Mouse (Mus musculus): ENCODE results near the gene Slc22a7. TPM values are rescaled to one million over a fixed set of nuclear protein-coding genes. Genes with fewer than 3 reads are reported as not detected.

Gene Slc22a7
- polyA plus RNA-seq (2016; fragmentation: Nextera tagmentation; extraction: Ambion mirVana), result not detected in 2 replicates

DNA sequence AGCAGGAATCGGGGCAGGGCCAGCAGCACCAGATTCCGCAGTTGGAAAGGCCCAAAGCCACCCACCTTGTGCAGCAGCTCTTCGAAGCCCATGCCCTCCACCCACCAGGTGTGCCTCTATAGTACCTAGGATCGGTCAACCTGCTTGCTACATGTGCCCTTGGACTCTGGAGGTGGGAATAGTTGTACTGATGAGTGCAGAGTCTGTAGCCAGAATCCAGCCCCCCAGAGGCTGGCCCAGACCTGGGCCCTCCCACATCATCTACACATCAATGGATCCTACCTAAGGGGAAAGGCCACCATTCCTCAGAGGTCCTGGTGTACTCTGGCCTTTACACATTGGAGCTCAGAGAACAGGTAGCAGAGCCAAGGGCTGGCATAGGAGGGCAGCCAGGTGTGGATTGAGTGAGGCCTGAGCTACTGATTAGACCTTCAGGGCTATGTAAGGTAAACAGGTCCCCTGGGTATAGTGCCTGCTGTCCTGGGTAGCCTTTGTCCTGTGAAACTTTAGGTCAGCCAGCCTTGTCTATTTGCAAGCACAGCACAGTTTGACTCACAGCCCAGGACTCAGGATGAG, at the start of gene Slc22a7:
Gene Slc22a7 (minus strand): TSS at position 160 of the 576 bp plus-strand sequence.
- Histone ChIP-seq H3K27me3 (peaks cover 33% of the 10 kb centered on the region), H3K4me1 (peaks cover 20% of the 10 kb centered on the region; the same call in 1 of the 2 replicates), H3K36me3 (no peaks in the 10 kb centered on the region), H3K9ac (no peak within 1 kb of the TSS), H3K27ac (no peak within 1 kb of the TSS), H3K4me3 (no peak within 1 kb of the TSS), H3K9me3 (no peaks in the 10 kb centered on the region), H3K4me2 (replicated peaks) (no peak within 1 kb of the TSS)
- ATAC-seq (ENCODE audit: insufficient number of reproducible peaks, insufficient read depth, low FRiP score, low TSS enrichment), result no peak
- 85% methylated on average over 4 of the region's 4 CpGs for WGBS

GRCm38 (mm10) chr17:46487431-46487830, 49.2 kb upstream of the Slc22a7 start, which contains the start of gene Ttbk1:
Gene Ttbk1 (minus strand): TSS chr17:46487675.
- Histone ChIP-seq H3K4me3 (peak within 1 kb of the TSS; percentile 47), H3K27me3 (peaks cover 69% of the 10 kb centered on the region), H3K9ac (peak within 1 kb of the TSS; percentile 53), H3K4me2 (replicated peaks) (peak within 1 kb of the TSS; percentile 73), H3K27ac (no peak within 1 kb of the TSS), H3K36me3 (no peaks in the 10 kb centered on the region), H3K4me1 (0 out of 2 replicates have a peak, but pooled peaks cover 3% of the 10 kb centered on the region), H3K9me3 (no peaks in the 10 kb centered on the region)
- WGBS, result 1% methylated on average over 6 of the region's 49 CpGs
- no peak for ATAC-seq (ENCODE audit: insufficient number of reproducible peaks, insufficient read depth, low FRiP score, low TSS enrichment)

DNA sequence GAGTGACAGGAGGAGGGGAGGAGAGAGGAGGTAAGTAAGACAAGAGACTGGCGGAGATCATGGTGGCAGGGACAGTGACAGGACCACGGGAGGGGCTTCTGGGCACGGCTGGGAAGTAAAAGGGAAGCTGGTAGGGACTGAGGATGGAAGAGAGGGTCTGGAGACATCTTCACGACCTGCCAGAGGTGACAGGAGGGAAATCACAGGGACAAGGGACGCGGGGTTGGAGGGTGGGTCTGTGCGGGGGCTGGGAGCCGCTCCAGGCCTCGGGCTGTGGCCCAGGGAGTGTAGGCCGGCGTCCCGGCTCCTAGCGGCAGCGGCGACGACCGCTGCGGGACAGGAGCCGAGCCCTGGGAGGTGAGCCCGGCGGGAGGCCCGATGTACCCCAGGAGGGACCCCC, 48.7 kb upstream of the Slc22a7 start:
- no peaks in the 10 kb centered on the region for H3K36me3 ChIP-seq
- H3K27me3 ChIP-seq, result peaks cover 69% of the 10 kb centered on the region
- 0 out of 2 replicates have a peak, but pooled peaks cover 3% of the 10 kb centered on the region for H3K4me1 ChIP-seq
- no peak for ATAC-seq (ENCODE audit: insufficient number of reproducible peaks, insufficient read depth, low FRiP score, low TSS enrichment)
- H3K9ac ChIP-seq, result peak overlapping the region; percentile 53
- no peak overlapping the region for H3K27ac ChIP-seq
- peak overlapping the region; percentile 47 for H3K4me3 ChIP-seq
- WGBS, result under 1% methylated on average over 22 of the region's 22 CpGs
- H3K4me2 ChIP-seq (replicated peaks), result peak overlapping the region; percentile 73
- no peaks in the 10 kb centered on the region for H3K9me3 ChIP-seq

DNA sequence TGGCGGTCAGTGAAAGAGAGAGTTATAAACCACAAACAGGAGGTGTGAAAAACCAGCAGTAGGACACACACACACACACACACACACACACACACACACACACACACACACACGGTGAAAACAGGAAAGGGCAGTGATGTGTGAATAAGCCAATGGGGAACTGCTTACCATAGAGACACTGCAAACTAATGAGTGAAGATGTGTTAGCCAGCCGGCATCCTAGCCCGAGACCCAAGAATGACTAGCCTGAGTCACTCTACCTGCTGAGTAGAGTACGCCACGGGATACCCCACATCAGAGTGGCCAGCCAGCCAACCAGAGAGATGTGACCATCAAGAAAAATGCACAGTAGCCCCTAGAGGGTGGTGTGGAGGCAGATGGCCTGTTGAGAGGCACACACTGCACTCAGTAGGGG, 46.2 kb upstream of the Slc22a7 start:
- no peak overlapping the region for H3K4me3 ChIP-seq
- peak overlapping the region; percentile 48 for H3K4me2 ChIP-seq (replicated peaks)
- 10% methylated on average over 6 of the region's 6 CpGs for WGBS

DNA sequence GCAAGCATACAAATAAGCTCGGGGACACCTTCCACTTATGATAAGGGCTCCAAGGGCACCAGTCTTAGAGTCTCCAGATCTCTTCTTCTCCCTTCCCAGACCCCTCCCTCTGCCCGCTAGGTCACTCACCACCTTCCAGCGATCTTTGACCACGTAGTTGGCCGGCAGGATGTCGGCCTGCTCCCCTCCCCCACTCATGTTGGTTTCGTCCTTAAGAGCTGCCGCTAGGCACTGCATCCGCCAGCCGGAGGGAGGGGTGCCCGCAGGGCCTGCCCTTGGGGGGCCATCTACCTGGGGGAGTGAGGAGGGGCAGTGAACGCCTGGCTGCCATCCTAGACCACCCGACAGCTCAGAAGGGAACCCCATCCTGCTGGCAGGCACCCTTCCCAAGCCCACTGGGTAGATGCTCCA, 45.8 kb upstream of the Slc22a7 start:
- 2% methylated on average over 13 of the region's 13 CpGs for WGBS
- H3K27me3 ChIP-seq, result peaks cover 68% of the 10 kb centered on the region
- peak overlapping the region; percentile 24 for H3K4me3 ChIP-seq
- peak overlapping the region; percentile 48 for H3K4me2 ChIP-seq (replicated peaks)
- 0 out of 2 replicates have a peak, but pooled peaks cover 3% of the 10 kb centered on the region for H3K4me1 ChIP-seq
- no peaks in the 10 kb centered on the region for H3K9me3 ChIP-seq
- H3K27ac ChIP-seq, result no peak overlapping the region
- ATAC-seq (ENCODE audit: insufficient number of reproducible peaks, insufficient read depth, low FRiP score, low TSS enrichment), result no peak
- H3K36me3 ChIP-seq, result no peaks in the 10 kb centered on the region
- no peak overlapping the region for H3K9ac ChIP-seq

More for the DNA sequence above, 46.2 kb upstream of the Slc22a7 start:
- Histone ChIP-seq H3K9ac (no peak overlapping the region), H3K36me3 (no peaks in the 10 kb centered on the region), H3K4me1 (0 out of 2 replicates have a peak, but pooled peaks cover 3% of the 10 kb centered on the region), H3K27me3 (peaks cover 70% of the 10 kb centered on the region), H3K27ac (no peak overlapping the region), H3K9me3 (no peaks in the 10 kb centered on the region)
- ATAC-seq (ENCODE audit: insufficient number of reproducible peaks, insufficient read depth, low FRiP score, low TSS enrichment), result no peak

- Histone ChIP-seq H3K27ac (no peak overlapping the region), H3K9me3 (no peaks in the 10 kb centered on the region), H3K4me1 (0 out of 2 replicates have a peak, but pooled peaks cover 3% of the 10 kb centered on the region), H3K36me3 (no peaks in the 10 kb centered on the region), H3K4me2 (replicated peaks) (peak overlapping the region; percentile 48), H3K4me3 (peak overlapping the region; percentile 24), H3K9ac (no peak overlapping the region), H3K27me3 (peaks cover 64% of the 10 kb centered on the region)
- peak; percentile 53; the same call in 1 of the 2 replicates for ATAC-seq (ENCODE audit: insufficient number of reproducible peaks, insufficient read depth, low FRiP score, low TSS enrichment)
- 1% methylated on average over 16 of the region's 16 CpGs for WGBS
Measured at GRCm38 (mm10) chr17:46483561-46484001, 45.3 kb upstream of the Slc22a7 start.

GRCm38 (mm10) chr17:46477286-46477685, 39.0 kb upstream of the Slc22a7 start:
- H3K4me3 ChIP-seq, result no peak overlapping the region
- H3K4me2 ChIP-seq (replicated peaks), result no peak overlapping the region
- ATAC-seq (ENCODE audit: insufficient number of reproducible peaks, insufficient read depth, low FRiP score, low TSS enrichment), result no peak
- no peak overlapping the region for H3K27ac ChIP-seq
- 0 out of 2 replicates have a peak, but pooled peaks cover 3% of the 10 kb centered on the region for H3K27me3 ChIP-seq
- no peaks in the 10 kb centered on the region for H3K9me3 ChIP-seq
- 86% methylated on average over 15 of the region's 15 CpGs for WGBS
- no peaks in the 10 kb centered on the region for H3K4me1 ChIP-seq
- H3K9ac ChIP-seq, result no peak overlapping the region
- no peaks in the 10 kb centered on the region for H3K36me3 ChIP-seq

DNA sequence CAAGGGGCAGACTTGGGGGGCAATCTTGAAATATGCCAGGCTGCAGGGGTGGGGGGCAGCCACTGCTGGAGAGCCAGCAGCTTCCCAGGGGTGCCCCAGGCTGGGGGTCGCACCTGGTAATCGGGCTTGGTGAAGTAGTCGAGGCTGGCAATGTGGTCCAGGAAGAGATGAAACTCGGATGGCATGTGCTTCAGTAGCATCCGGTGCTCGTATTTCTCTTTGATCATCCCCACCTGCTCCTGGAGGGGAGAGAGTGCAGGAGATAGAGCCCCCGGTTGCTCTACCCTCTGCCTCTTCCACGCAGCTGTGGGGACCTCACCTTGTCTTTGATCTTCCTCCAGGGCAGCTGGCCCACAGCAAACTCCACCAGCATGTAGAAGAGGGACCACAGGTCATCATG, 38.3 kb upstream of the Slc22a7 start:
- Histone ChIP-seq H3K4me1 (no peaks in the 10 kb centered on the region), H3K36me3 (no peaks in the 10 kb centered on the region), H3K27me3 (0 out of 2 replicates have a peak, but pooled peaks cover 3% of the 10 kb centered on the region), H3K27ac (no peak overlapping the region), H3K4me2 (replicated peaks) (no peak overlapping the region), H3K4me3 (no peak overlapping the region), H3K9me3 (no peaks in the 10 kb centered on the region), H3K9ac (no peak overlapping the region)
- no peak for ATAC-seq (ENCODE audit: insufficient number of reproducible peaks, insufficient read depth, low FRiP score, low TSS enrichment)
- WGBS, result 73% methylated on average over 8 of the region's 8 CpGs

DNA sequence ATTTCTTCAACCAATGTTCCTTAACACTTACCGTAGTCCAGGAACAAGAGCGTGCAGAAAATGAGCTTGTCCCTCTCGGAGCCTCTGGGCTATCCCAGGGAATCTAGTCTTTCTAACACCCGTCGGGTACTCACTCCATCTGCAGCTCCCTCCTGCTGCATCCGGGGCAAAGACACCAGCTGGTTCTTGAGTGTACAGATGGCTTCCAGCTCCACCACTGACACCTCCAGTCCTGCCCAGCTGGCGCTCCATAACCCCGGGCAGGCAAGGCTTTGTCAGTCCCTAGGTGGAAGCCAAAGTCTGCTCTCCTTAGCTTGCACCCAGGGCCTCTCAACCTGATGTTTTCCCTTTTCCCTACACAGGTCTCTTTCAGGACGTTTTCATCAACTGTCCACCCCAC, 29.6 kb upstream of the Slc22a7 start:
- WGBS, result 62% methylated on average over 9 of the region's 9 CpGs
- peaks cover 9% of the 10 kb centered on the region for H3K27me3 ChIP-seq
- H3K36me3 ChIP-seq, result no peaks in the 10 kb centered on the region
- no peak overlapping the region for H3K4me2 ChIP-seq (replicated peaks)
- H3K9me3 ChIP-seq, result no peaks in the 10 kb centered on the region
- ATAC-seq (ENCODE audit: insufficient number of reproducible peaks, insufficient read depth, low FRiP score, low TSS enrichment), result no peak
- H3K9ac ChIP-seq, result no peak overlapping the region
- no peak overlapping the region for H3K4me3 ChIP-seq
- no peaks in the 10 kb centered on the region for H3K4me1 ChIP-seq
- H3K27ac ChIP-seq, result no peak overlapping the region

DNA sequence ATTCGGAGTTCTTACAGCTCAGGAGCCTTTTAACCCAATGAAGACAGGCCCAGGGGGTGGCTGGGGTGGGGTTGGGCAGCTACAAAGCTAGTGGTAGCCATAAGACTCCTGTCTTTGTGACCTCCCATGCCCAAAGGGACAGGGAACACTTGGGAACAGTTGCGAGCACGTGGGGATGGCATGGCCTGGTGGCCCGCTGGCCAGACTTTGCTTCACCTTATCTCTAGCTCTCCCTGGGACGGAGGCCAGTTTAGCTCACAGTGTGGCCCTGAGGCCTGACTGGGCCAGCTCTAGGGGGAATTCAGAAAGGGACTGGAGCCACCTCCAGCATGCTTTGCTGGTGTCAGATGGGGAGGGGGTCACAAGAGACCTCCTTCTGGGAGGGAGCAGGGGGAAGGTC, 24.0 kb upstream of the Slc22a7 start:
- no peaks in the 10 kb centered on the region for H3K9me3 ChIP-seq
- peaks cover 13% of the 10 kb centered on the region for H3K4me1 ChIP-seq
- peaks cover 52% of the 10 kb centered on the region for H3K27me3 ChIP-seq
- no peak overlapping the region for H3K27ac ChIP-seq
- no peak for ATAC-seq (ENCODE audit: insufficient number of reproducible peaks, insufficient read depth, low FRiP score, low TSS enrichment)
- H3K36me3 ChIP-seq, result no peaks in the 10 kb centered on the region
- H3K4me3 ChIP-seq, result no peak overlapping the region
- H3K4me2 ChIP-seq (replicated peaks), result no peak overlapping the region
- H3K9ac ChIP-seq, result no peak overlapping the region
- 84% methylated on average over 5 of the region's 5 CpGs for WGBS

- Histone ChIP-seq H3K9me3 (no peaks in the 10 kb centered on the region), H3K4me3 (peak overlapping the region; percentile 25; the same call in 1 of the 2 replicates), H3K36me3 (no peaks in the 10 kb centered on the region), H3K9ac (0 out of 2 replicates have a peak overlapping the region, but pooled peaks have one; percentile 8), H3K4me1 (peaks cover 13% of the 10 kb centered on the region), H3K27ac (no peak overlapping the region), H3K27me3 (peaks cover 59% of the 10 kb centered on the region), H3K4me2 (replicated peaks) (peak overlapping the region; percentile 49)
- no peak for ATAC-seq (ENCODE audit: insufficient number of reproducible peaks, insufficient read depth, low FRiP score, low TSS enrichment)
- 12% methylated on average over 8 of the region's 8 CpGs for WGBS
Measured at GRCm38 (mm10) chr17:46461347-46461746, 23.1 kb upstream of the Slc22a7 start.

DNA sequence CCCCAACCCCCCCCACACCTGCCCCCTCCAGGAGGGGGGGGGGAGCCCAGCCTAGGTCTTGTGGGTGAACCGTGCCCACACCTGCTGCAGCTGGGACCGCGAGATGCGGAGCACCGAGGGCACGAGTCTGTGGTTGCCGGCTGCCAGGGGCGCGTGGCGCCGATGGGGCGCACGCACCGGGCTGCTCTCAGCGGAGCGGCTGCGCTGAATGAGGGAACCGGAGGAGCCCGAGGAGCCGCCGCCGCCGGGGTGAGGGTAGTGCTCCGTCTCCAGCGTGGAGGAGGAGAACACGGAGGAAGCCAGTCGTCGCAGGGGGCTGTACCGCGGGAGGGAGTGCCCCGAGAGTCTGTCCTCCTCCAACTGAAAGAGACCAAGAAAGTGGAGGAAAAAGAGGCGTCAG, 22.4 kb upstream of the Slc22a7 start:
- ATAC-seq (ENCODE audit: insufficient number of reproducible peaks, insufficient read depth, low FRiP score, low TSS enrichment), result peak; percentile 23; the same call in 1 of the 2 replicates
- WGBS, result 1% methylated on average over 31 of the region's 32 CpGs
- H3K36me3 ChIP-seq, result no peaks in the 10 kb centered on the region
- peak overlapping the region; percentile 49 for H3K4me2 ChIP-seq (replicated peaks)
- peak overlapping the region; percentile 25 for H3K4me3 ChIP-seq
- H3K27me3 ChIP-seq, result peaks cover 60% of the 10 kb centered on the region
- no peak overlapping the region for H3K27ac ChIP-seq
- H3K9me3 ChIP-seq, result no peaks in the 10 kb centered on the region
- H3K9ac ChIP-seq, result peak overlapping the region; percentile 8; the same call in 1 of the 2 replicates
- peaks cover 13% of the 10 kb centered on the region for H3K4me1 ChIP-seq

Data from embryonic facial prominence, embryonic 12.5 days (tissue).